Mouse (Mus musculus): Measurements from ENCODE around the gene Tmem88b. TPM values are rescaled to one million over a fixed set of nuclear protein-coding genes. Genes with fewer than 3 reads are reported as not detected.
"Not testable (repeated sequence)": the region's sequence is repeated elsewhere in the genome, so short reads cannot be mapped to it uniquely, and the experiment has no call there.

The Tmem88b gene
- polyA plus RNA-seq, 1 experiment from 2014 or later = 0.05 TPM

DNA sequence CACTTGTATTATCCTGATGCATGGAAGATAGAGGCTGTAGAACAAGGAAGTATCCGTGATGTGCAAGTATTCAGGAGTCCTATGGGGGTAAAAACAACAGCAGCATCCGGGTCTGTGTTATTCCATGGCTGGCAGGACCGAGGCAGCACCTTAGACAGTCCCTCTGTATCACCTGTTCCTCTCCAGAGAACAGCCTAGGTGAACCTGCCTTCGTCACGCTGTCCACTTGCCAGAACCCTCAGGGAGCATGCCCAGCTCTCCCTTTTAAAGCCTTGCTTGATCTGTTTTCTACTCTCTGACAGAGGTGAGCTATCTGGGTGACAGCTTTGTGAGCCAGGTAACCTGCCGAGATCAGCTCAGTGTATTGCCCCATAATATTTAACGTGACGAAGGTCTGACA is 41.2 kb downstream of the Tmem88b start:
- CTCF ChIA-PET = no interaction called here
- ATAC-seq (no peak), DNase-seq (ENCODE audit: low read depth, low spot score) (no peak)
- TF ChIP-seq CTCF (IDR thresholded peaks at IDR 0.05) = no peak
- H3K27me3 ChIP-seq = no peaks in the 10 kb centered on the region
- POLR2A ChIA-PET = interaction anchor here (1.8 kb wide), 1 partner anchor 15 kb away, joined by 6 read pairs; no protein-coding TSS in a partner anchor
- in situ Hi-C loops (cut with MboI; ENCODE audit: low pct_unique_long_range_greater_than_20kb) = no loop called here

DNA sequence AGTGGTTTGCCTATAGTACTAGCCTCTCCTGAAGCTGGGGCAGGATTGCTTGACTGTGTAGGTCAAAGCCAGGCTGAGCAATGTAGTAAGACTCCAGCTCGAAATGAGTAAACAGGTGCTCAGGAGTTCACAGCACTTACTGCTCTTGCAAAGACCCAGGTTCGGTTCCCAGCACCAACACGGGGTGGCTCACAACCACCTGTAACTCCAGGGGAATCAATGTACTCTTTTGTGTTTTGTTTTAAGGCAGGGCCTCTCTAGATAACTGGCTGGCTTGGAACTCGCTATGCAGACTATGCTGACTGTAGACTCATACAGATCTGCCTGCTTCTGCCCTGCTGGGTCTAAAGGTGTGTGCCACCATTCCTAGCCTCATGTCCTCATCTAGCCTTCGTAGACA is 43.0 kb downstream of the Tmem88b start:
- ChIA-PET CTCF (no interaction called here), POLR2A (interaction anchor here (1.8 kb wide), 1 partner anchor 17 kb away, joined by 6 read pairs; no protein-coding TSS in a partner anchor)
- in situ Hi-C loops (cut with MboI; ENCODE audit: low pct_unique_long_range_greater_than_20kb) = no loop called here
- DNase-seq (ENCODE audit: low read depth, low spot score) (no peak), ATAC-seq (no peak)
- no peaks in the 10 kb centered on the region for H3K27me3 ChIP-seq
- no peak for TF ChIP-seq CTCF (IDR thresholded peaks at IDR 0.05)

- POLR2A ChIA-PET; CTCF ChIA-PET; H3K27me3 ChIP-seq; ATAC-seq; in situ Hi-C loops (cut with MboI; ENCODE audit: low pct_unique_long_range_greater_than_20kb); DNase-seq (ENCODE audit: low read depth, low spot score): not testable (repeated sequence)
These were observed 45.0 kb downstream of the Tmem88b start for GRCm38 (mm10) chr4:155740681-155741080.

GRCm38 (mm10) chr4:155739741-155740636 is 45.7 kb downstream of the Tmem88b start:
- no peak for TF ChIP-seq CTCF (IDR thresholded peaks at IDR 0.05)
- in situ Hi-C loops (cut with MboI; ENCODE audit: low pct_unique_long_range_greater_than_20kb) = no loop called here
- CTCF ChIA-PET = no interaction called here

GRCm38 (mm10) chr4:155739152-155739551 is 46.5 kb downstream of the Tmem88b start:
- POLR2A ChIA-PET = no interaction called here
- in situ Hi-C loops (cut with MboI; ENCODE audit: low pct_unique_long_range_greater_than_20kb) = no loop called here
- TF ChIP-seq CTCF (IDR thresholded peaks at IDR 0.05) = no peak
- no peaks in the 10 kb centered on the region for H3K27me3 ChIP-seq
- CTCF ChIA-PET = interaction anchor here (1.4 kb wide), 1 partner anchor 20 kb away, joined by 4 read pairs; no protein-coding TSS in a partner anchor
- DNase-seq (ENCODE audit: low read depth, low spot score) (no peak), ATAC-seq (no peak)

More at GRCm38 (mm10) chr4:155739741-155740636, 45.7 kb downstream of the Tmem88b start:
- ATAC-seq = no peak
- DNase-seq (ENCODE audit: low read depth, low spot score) = no peak
- H3K27me3 ChIP-seq = no peaks in the 10 kb centered on the region
- POLR2A ChIA-PET = no interaction called here

- in situ Hi-C loops (cut with MboI; ENCODE audit: low pct_unique_long_range_greater_than_20kb) = no loop called here
- ATAC-seq = no peak
- DNase-seq (ENCODE audit: low read depth, low spot score) = no peak
These were observed 47.4 kb downstream of the Tmem88b start for GRCm38 (mm10) chr4:155738262-155738661.

DNA sequence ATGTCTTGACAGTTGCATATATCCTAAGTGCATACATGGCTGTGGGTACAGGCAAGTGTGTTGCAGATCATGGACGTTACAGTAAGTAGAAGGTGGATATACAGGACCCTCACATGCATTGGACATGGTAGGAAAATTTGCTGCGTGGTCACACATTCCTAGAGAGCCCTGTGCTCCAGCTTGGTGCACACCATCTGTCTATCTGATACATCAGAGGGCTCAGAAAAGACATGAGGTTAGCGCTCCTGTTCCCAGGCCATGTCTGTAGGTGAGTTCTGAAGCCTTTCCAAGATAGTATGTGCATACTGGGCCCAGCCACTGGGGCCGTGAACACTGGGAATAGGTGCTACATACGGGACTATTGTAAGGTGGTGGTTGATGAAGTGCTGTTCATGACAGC is 49.3 kb downstream of the Tmem88b start:
- ChIA-PET POLR2A (no interaction called here), CTCF (interaction anchor here (0.9 kb wide), 1 partner anchor 26 kb away, joined by 3 read pairs; no protein-coding TSS in a partner anchor)
- H3K27me3 ChIP-seq = no peaks in the 10 kb centered on the region
- no peak for DNase-seq (ENCODE audit: low read depth, low spot score)
- no peak for TF ChIP-seq CTCF (IDR thresholded peaks at IDR 0.05)
- in situ Hi-C loops (cut with MboI; ENCODE audit: low pct_unique_long_range_greater_than_20kb) = no loop called here
- no peak for ATAC-seq

More at GRCm38 (mm10) chr4:155738262-155738661, 47.4 kb downstream of the Tmem88b start:
- ChIA-PET CTCF (interaction anchor here (1.4 kb wide), 1 partner anchor 21 kb away, joined by 4 read pairs; no protein-coding TSS in a partner anchor), POLR2A (no interaction called here)
- TF ChIP-seq CTCF (IDR thresholded peaks at IDR 0.05) = no peak
- H3K27me3 ChIP-seq = no peaks in the 10 kb centered on the region

- CTCF ChIA-PET = interaction anchor here (0.9 kb wide), 1 partner anchor 25 kb away, joined by 3 read pairs; no protein-coding TSS in a partner anchor
- POLR2A ChIA-PET = no interaction called here
- in situ Hi-C loops (cut with MboI; ENCODE audit: low pct_unique_long_range_greater_than_20kb) = no loop called here
- TF ChIP-seq CTCF (IDR thresholded peaks at IDR 0.05) = no peak
- no peak for ATAC-seq
- no peaks in the 10 kb centered on the region for H3K27me3 ChIP-seq
- DNase-seq (ENCODE audit: low read depth, low spot score) = no peak
These were observed 49.9 kb downstream of the Tmem88b start for GRCm38 (mm10) chr4:155735788-155736187.

DNA sequence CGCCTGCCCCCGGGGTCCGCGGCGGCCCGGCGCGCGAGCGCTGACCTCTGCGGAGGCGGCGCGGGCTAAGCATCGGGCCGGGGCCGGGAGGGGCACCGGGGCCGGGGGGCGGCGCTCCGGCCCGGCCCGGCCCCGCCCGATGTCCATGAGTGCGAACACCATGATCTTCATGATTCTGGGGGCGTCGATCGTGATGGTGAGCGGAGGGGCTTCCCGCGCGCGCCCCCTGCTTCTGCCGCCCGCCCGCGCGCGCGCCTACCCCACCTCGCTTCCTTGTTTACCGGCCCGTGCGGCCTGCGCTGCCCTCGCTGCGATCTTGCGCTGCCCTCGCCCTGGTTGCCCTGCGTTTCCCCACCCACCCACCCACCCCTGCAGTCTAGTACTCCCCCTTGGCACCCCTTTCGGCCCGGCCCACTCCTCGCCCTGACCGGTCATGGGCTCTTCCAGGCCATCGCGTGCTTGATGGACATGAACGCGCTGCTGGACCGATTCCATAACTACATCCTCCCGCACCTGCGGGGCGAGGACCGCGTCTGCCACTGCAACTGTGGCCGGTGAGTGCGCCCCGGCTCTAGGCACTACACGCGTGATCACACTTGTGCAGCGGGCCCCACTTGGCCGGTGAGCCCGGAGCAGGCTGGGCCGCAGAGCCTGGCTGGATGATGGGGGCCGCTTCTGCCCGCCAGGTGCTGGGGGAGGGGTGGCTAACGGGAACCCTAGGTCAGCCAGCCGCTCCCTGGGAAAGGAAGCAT is 50.5 kb downstream of the Tmem88b start:
- no peak for TF ChIP-seq CTCF (IDR thresholded peaks at IDR 0.05)
- in situ Hi-C loops (cut with MboI; ENCODE audit: low pct_unique_long_range_greater_than_20kb) = no loop called here
- POLR2A ChIA-PET = no interaction called here
- peak; percentile 38 for ATAC-seq
- H3K27me3 ChIP-seq = no peaks in the 10 kb centered on the region
- no peak for DNase-seq (ENCODE audit: low read depth, low spot score)
- CTCF ChIA-PET = interaction anchor here (0.9 kb wide), 1 partner anchor 24 kb away, joined by 3 read pairs; no protein-coding TSS in a partner anchor

DNA sequence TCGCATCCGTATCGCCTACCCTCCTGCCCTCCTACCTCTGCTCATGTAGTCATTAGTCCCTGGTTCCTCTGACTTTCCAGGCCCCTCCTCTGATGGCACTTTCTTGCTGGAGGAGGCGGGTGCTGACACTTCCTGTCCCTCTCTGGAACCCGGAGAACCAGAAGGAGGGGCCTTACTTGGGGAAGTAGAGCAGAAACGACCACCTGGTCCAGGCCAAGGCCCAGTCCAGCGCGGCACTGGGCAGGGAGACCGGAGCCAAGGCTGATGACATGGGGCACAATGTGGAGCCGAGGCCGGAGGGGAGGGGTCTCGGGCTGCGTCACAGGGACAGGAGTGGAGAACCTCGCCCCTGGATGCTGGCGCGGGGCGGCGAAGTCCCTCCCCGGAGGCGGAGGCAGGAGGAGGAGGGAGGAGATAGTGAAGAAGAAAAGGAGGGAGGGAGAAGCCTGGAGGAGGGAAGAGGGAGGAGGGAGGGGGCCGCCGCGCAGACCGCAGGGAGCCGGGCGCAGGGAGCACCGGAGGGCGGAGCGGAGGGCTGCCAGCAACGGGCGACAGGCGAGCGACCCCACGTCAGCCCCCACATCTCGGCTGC is 51.2 kb downstream of the Tmem88b start, which contains the start of gene Tmem240:
Tmem240 (plus strand) TSS at position 451 of the 592 bp plus-strand sequence.
- peak; percentile 76 for ATAC-seq
- no peak for TF ChIP-seq CTCF (IDR thresholded peaks at IDR 0.05)
- no peak for DNase-seq (ENCODE audit: low read depth, low spot score)
- no peaks in the 10 kb centered on the region for H3K27me3 ChIP-seq
- ChIA-PET POLR2A (no interaction called here), CTCF (no interaction called here)
- in situ Hi-C loops (cut with MboI; ENCODE audit: low pct_unique_long_range_greater_than_20kb) = no loop called here
